Mouse (Mus musculus) hematopoietic multipotent progenitor cell, adult 10-12 weeks (in vitro differentiated cells): ENCODE results near the gene Ugt2a2. TPM values are rescaled to one million over a fixed set of nuclear protein-coding genes. Genes with fewer than 3 reads are reported as not detected.

ENCODE experiments used
- polyA plus RNA-seq: library from polyadenylated mRNA; stranded (reverse); fragments of >175 nt; gene quantifications from 2 replicates; pipeline ENCODE4 v1.2.3, GENCODE M21; 2012; ENCODE audit warnings: low replicate concordance

Gene Ugt2a2
- not detected in 2 replicates for polyA plus RNA-seq

DNA sequence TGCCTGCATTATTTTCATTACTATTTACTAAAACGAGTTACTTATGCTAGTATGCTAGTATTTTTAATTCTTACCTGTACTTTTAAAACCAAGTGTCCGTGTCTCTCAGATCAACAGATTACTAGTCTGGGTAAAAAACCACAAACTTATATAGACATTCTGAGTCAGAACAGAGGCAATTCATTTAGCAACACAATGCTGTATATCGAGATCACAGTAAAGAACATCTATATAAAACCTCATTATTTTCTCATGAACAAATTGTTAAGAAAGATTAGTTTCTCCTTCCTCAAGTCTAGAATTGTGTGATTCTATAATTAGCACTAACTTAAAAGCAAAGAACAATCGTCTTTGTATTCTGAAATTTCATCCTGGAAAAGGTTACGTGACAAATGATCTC is at the start of gene Ugt2a2:
Gene Ugt2a2 (minus strand): TSS at position 101 of the 400 bp plus-strand sequence.

GRCm38 (mm10) chr5:87490771-87491170 is 8.7 kb upstream of the Ugt2a2 start, which contains the start of gene Ugt2a1:
Gene Ugt2a1, minus strand, starts transcription at chr5:87490871.

GRCm38 (mm10) chr5:87486706-87487105 is 4.6 kb upstream of the Ugt2a2 start, which contains the start of gene Gm43638:
Gene Gm43638, minus strand, starts transcription at chr5:87486806.

DNA sequence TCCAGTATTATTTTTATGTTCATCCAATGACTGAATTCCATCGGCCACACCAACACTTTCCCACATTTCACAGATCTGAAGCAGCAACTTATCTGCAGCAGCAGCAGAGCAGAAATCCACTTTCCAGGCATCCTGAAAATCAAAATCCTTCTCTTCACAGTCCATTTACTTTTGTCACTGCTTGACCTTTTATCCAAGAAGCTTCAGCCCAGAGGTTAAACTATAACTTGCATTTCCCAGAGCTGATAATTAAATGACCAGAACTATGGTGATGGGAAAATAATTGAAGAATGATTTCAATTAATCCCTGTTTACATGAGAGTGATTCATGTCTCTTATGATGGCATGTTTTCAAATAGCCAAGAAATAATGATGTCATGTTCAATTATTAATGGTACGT is 58.0 kb downstream of the Ugt2a2 start, which contains the start of gene Ugt2b38:
Gene Ugt2b38 (minus strand): TSS at position 163 of the 400 bp plus-strand sequence.

Other genes starting within 250 kb of the Ugt2a2 start
- gene Ugt2b37, start 227.5 kb downstream of the Ugt2a2 start, polyA plus RNA-seq: not detected in 2 replicates
- gene Ugt2a3, start 145.1 kb downstream of the Ugt2a2 start, polyA plus RNA-seq: not detected in 2 replicates
- not detected in 2 replicates for gene Ugt2b38, start 58.1 kb downstream of the Ugt2a2 start, polyA plus RNA-seq
- not detected in 2 replicates for gene Gm43638, start 4.5 kb upstream of the Ugt2a2 start, polyA plus RNA-seq
- gene Ugt2a1, start 8.6 kb upstream of the Ugt2a2 start, polyA plus RNA-seq: not detected in 2 replicates
- gene Sult1b1, start 55.9 kb upstream of the Ugt2a2 start, polyA plus RNA-seq: not detected in 2 replicates
- gene Sult1d1, start 86.8 kb upstream of the Ugt2a2 start, polyA plus RNA-seq: not detected in 2 replicates
- gene Sult1e1, start 109.3 kb upstream of the Ugt2a2 start, polyA plus RNA-seq: not detected in 2 replicates
- not detected in 2 replicates for gene Csn1s1, start 183.9 kb upstream of the Ugt2a2 start, polyA plus RNA-seq
- gene Csn2, start 217.4 kb upstream of the Ugt2a2 start, polyA plus RNA-seq: not detected in 2 replicates